Mouse (Mus musculus) ZHBTc4 (cell line): ENCODE data around the gene Ankrd34a.

Experiments used
- DNase-seq: peaks from one replicate; pipeline ENCODE4 v3.0.0-alpha.2; 2011; ENCODE audit warnings: low read depth, low spot score

Gene Ankrd34a

DNA sequence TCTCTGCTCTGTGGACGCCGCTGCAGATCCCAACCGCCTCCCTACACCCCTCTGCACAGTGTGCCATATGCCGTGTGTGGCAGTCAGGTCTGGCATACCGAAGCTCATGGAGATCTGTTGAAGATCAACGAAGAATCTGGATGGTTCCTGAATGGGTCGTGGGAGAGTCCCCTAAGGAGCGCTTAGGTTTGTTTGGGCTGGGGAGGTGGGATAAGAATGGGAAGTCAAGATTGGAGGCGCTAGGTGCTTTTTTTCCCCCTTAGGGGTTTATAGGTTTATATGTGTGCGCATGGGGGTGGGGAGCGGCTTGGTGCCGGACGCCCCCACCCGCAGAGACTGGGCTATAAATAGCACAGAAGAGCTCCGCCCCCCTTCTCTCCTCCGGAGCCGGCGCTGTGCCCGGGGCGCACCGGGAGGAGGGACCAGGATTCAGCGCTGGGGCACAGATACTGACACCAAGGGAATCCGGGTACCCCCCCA is at the start of gene Ankrd34a:
Gene Ankrd34a (plus strand): TSS at position 409 of the 480 bp plus-strand sequence.
- DNase-seq = no peak

DNA sequence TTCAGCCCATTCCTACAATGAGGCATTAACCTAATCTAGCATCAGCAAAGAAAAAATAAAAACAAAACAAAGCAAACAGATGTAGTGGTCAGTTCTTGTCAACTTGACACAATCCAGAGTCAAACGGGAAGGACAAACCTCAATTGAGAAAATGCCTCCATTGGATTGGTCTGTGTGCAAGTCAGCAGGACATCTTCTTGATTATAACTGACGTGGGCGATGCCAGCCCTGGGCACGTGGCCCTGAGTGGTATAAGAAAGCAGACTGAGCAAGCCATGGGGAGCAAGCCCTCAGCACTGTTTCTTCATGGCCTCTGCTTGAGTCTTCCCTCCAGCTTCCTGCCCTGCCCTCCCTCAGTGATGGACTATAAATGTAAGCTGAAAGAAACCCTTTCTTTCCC is 49.6 kb upstream of the Ankrd34a start:
- peak; percentile 13 for DNase-seq

DNA sequence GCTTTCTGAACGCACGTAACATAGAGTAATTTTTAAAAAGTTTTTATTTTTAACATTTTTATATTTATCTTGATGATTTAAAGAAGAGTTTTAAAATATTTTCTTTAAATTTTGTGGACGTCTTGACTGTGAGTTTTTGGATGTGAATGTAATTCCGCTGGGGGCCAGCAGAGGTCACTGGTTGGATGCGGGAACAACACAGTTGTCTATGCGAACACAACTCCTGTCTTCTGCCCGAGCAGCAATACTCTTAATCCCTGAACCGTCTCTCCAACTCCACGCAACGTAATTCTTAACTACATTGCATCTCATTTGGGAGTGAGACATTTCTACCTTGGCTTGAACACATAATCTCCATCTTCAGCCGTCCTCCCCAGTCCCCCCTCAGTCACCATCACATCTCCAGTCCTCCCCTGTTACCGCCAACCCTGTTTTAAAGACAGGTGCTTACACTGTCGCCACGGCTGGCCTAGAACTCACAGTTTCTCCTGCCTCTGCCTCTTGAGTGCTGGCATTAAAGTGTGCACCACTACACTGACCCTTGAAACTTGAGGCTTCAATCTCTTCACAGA is 49.0 kb upstream of the Ankrd34a start:
- peak; percentile 79 for DNase-seq

DNA sequence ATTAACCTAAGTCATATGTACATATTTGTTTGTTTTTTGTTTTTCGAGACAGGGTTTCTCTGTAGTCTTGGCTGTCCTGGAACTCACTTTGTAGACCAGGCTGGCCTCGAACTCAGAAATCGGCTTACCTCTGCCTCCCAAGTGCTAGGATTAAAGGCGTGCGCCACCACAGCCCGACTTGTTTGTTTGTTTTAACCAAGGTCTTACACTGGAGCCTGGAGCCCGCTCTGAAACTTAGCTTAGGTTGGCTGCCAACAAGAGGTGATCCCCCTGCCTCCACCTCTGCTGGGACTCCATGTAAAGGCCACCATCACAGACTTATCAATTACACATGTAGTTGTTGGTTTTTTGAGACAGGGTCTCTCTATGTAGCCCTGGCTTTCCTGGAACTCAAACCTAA is 47.6 kb upstream of the Ankrd34a start:
- no peak for DNase-seq

DNA sequence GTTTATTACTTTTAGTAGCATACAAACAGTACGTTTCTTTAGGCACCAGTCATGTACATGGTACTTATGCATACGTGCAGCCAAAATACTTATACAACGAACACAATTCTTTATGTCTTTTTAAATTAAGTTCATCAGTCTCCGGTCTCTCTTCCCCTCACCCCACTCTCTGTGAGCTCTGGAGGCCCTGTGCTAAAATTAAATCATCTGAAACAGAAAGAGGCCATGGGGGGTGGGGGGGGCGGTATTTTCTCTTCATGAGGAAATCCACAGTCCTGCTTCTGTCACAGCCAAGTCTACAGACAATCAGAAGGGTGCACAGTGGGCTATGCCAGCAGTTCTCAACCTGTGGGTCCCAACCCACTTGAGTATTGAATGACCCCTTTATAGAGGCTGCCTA is 47.1 kb upstream of the Ankrd34a start:
- no peak for DNase-seq

DNA sequence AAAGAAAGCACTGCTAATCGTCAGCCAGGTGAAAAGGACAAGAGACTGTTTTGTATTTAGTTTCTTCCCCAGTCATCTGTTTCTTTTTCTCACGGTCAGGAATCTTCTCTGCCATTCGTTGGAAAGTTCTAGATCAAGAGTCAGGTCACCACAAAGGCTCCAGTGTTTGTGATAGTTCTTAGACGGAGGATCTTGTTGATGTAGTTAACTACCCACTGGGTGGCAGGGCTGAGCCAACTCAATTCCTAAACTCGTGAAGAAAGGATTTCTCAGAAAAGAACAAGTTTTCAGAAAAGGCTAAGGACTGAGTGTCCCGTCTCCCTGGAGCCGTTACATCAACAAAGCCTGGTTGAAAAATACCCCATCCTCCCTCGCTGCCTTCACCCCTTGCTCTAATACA is 45.2 kb upstream of the Ankrd34a start:
- peak; percentile 79 for DNase-seq

DNA sequence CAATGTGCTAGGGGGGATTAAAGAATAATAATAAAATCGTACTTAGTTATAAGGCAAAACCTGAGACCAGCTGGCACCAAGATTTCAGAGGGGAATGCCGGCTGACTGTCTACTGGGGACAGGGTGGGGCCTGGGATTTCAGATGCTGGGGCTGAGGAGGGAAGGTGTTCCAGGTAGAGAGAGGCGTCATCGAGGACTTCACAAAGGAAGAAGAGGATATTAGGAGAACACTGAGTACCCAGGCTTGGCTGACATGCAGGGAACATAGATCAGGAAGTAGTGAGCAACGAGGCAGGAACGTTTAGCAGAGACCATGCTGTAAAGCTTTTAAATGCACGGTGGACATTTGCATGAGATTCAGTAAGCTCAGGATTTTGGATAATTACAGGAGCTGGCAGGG is 44.5 kb upstream of the Ankrd34a start:
- DNase-seq = no peak

DNA sequence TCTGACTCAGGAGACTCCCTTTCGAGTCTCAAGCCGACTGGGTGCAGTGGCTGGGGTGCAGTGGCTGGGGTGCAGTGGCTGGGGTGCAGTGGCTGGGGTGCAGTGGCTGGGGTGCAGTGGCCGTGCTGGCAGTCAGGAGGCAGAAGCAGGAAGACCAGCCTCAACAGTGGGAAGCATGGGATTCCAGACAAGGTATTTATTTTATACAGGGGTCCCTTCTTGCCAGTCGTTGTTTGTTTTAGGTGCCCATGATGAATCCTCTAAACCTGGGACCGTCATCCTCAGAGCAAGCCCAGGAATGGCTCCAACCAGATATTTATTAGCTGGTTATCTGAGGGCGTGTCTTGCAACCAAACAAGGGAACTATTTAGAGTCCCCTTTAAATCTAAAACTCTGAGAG is 42.8 kb upstream of the Ankrd34a start:
- no peak for DNase-seq

DNA sequence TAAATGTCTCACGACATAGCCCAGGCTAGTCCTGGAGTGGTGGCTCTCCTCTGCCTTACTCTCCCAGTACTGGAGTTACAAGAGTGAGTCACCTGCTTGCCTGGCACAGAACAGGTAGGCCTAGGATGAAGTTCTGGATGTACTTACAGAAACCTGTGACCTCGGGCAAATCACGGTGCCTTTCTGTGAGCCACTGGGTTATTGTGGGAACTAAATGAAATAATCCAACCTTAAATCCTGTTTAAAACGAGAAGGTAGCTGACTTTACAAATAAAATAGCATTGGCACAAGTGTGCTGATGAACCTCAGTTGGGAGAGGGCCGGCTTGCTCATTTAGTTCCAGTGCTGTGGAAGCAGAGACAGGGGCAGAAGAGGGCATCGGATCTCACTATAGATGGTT is 42.2 kb upstream of the Ankrd34a start:
- DNase-seq = no peak

DNA sequence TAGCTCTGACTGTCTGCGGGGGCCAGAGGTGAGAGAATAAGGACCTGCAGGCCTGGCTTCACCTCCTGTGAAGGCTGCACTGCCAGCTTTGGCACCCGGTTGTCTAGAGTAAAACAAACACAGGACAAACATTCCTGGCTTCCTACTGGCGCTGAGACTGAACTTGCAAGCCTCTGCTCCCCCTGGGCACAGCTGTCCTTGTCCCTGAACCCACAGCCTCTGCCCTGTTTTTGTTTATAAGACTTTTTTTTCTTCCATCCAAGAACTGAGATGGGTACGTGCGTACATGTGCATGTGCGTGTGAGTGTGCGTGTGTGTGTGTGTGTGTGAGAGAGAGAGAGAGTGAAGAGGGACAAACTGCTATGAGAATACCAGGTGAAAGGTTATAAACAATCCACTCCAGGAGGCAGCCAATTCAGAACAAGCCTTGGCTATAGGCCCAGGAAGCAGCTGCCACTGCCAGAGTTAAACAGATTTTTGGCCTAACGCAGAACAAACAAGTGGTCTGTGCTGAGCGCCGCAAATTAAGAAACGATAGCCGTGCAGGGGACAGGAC is 41.3 kb upstream of the Ankrd34a start:
- DNase-seq = no peak

DNA sequence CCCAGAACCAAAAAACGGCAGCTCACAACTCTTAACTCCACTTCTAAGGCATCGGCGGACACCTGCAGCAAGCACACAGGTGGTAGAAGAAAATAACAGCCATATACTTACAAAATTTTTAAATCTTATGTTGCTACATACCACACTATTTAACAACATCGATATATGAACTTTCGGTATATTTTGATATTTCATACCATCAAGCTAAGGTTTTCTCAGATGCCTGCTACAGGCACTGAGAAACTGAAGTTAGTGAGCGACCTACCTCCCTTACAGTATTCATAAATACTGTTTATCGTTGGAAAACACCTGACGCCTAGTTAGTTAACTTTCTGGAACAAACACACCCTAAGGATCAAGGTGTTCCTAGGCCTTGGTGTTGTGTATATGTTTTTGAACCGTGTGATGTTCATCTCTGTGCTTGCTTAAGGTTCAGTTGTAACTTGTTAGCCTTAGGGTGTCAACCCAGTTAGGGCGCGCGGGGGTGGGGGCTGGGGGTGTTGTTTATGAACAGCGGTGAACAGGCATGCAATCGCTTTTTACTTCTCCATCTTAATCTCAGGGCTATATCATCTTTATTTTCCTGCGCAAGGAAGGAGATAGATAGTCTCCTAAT is 40.3 kb upstream of the Ankrd34a start:
- no peak for DNase-seq

DNA sequence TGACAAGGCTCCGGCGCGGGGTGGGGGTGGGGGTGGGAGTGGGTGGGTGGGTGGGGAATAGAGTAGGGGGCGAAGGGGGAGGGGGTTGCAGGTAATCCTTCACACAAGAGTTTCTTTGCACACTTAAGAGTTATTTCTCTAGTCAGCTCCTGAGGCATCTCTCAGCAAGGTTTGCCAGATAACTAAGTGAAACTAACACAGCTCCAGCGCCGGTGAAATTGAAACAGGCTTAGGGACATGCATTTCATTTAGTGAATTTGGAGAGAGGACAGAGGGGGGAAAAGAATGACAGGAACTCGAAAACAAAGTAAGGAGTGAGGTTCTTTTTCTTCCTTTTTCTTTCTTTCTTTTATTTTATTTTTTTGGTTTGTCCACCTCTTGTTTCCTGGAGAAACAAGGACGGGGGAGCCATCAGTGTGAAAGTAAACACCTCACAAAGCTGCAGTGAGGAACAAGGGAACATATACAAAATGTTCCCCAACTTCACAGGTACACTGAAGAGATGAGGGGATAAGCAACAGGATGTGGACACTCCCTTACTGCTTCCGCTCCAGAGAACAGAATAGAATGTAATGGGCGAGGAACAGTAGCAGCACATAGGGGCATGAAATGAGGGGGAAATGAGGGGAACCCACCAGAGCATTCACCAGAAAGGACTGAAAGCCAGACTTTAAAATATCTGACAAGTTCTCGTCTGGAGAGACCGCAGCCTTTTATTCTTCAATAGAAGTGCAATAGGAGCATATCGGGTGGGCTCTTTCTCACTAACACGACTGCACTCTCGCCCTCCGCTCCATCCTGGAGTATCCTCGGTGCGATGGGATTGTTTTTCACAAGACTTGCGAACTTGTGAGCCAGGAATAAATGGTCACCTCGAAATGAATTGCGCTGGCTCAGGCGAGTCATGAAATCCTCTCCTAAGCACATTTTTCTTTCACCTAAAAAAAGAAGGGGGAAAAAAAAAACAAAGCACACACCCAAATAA is 39.5 kb upstream of the Ankrd34a start:
- DNase-seq = no peak

DNA sequence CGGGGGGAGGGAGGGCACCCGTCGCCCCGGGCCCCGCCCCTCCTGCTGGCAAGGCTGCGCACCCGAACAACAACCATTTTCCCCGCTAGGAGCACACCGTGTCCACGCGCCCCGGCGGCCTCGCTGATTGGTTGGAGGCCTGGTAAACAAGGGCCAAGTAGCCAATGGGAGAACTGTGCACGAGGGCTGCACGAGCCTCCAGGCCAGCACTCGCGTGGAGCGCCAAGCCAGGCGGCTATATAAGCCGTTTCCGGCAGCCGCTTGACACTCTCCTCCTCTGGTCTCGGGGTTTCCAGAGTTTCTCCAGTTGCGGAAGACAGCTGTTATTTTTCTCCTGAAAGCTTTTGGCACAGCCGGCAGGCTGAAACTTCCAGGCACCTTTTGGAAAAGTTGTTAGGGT is 38.7 kb upstream of the Ankrd34a start, which contains the start of gene Txnip:
Gene Txnip (plus strand): TSS at position 264 of the 400 bp plus-strand sequence.
- peak; percentile 100 for DNase-seq

DNA sequence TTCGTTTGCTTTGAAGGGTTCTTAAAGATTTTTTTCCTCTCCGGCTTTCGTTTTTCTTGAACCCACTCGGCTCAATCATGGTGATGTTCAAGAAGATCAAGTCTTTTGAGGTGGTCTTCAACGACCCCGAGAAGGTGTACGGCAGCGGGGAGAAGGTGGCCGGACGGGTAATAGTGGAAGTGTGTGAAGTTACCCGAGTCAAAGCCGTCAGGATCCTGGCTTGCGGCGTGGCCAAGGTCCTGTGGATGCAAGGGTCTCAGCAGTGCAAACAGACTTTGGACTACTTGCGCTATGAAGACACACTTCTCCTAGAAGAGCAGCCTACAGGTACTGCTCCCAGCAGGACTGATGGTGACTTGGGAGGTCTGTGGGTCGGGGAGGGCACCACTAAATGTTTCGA is 38.3 kb upstream of the Ankrd34a start:
- no peak for DNase-seq

DNA sequence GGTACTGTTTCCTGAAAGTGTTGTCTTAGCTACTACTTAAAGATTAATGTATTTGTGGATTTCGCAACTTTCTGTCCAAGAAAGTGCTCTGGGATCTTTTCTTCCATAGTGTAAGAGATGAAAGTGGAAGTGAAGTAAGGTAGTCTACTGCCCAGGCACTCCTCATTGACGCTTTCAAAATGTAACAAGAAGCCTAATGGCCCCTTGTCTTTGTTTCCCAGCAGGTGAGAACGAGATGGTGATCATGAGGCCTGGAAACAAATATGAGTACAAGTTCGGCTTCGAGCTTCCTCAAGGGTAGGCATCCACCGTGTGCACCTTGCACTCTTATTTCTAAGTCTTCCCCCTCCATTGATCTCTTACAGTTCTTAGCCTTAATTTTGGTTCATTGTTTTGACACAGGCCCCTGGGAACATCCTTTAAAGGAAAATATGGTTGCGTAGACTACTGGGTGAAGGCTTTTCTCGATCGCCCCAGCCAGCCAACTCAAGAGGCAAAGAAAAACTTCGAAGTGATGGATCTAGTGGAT is 37.7 kb upstream of the Ankrd34a start:
- DNase-seq = no peak

DNA sequence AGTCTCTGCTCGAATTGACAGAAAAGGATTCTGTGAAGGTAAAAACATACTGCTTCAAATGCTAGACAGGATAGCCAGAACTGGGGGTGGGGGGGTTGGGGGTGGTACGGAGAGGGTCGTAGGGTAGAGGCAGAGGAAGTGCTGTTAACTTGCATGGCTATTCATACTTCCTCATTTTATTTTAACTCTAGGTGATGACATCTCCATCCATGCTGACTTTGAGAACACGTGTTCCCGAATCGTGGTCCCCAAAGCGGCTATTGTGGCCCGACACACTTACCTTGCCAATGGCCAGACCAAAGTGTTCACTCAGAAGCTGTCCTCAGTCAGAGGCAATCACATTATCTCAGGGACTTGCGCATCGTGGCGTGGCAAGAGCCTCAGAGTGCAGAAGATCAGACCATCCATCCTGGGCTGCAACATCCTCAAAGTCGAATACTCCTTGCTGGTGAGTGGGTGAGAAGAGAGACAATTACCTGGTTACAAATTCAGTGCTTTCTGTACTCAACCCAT is 37.0 kb upstream of the Ankrd34a start:
- no peak for DNase-seq

DNA sequence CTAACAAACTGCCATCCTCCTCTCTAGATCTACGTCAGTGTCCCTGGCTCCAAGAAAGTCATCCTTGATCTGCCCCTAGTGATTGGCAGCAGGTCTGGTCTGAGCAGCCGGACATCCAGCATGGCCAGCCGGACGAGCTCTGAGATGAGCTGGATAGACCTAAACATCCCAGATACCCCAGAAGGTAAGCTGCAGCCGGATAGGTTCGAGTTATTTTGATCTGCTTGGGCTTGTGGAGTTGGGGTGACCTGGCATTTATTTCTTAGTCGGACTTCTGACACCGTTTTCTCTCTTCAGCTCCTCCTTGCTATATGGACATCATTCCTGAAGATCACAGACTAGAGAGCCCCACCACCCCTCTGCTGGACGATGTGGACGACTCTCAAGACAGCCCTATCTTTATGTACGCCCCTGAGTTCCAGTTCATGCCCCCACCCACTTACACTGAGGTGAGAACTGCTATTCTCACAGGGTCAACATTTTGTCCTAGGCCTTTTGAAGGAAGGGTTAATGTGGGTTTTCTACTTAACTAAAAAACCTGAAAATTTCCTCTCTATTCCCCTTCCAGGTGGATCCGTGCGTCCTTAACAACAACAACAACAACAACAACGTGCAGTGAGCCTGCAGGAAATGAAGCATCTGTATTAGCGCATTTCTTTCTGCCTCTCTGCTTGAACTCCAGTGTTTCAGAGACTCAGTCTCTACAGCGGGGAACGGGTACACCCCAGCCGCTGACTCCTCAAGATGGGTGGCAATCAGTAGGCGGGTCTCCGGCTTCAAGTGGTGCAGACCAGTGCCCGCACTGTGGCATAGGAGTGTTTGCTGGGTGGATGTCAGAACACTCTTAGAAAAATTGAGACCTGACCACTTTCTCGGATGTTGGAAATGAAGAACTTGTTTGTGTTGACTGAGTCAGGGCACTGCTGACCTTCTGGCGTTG is 36.3 kb upstream of the Ankrd34a start:
- no peak for DNase-seq

DNA sequence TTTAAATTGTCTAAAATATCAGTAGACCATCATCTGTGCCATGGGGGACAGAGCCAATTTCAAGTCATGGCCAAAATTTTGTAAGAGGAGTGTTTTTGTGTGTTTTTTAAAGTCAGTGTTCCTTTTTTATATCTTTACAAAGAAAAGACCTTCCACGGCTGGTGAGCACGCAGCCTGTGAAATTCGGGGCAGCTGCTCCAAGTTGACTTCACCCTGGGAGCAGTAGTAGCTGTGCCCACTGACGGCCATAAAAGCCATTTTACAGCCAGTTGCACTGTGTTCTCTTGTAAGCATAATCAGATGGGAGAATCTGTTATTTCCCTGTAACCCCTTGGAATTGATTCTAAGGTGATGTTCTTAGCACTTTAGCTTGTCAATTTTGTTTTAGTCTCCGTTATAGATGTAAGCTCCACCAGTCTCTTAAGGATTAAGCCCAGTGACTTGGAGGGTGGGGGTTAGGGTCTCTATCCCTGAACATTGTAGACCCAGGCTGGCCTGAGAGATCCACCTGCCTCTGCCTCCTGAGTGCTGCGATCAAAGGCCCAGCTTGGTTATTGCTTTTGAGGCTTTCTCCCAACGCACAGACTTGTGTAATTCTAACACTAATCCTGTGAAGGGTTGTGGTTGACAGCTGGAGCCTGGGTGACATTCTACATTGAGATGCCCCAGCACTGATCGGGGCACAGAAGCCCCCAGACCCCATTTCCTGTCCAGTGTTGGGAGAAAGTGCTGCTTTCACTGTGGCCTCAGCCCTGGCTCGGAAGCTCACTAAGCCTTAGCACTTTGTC is 35.4 kb upstream of the Ankrd34a start:
- DNase-seq = no peak

DNA sequence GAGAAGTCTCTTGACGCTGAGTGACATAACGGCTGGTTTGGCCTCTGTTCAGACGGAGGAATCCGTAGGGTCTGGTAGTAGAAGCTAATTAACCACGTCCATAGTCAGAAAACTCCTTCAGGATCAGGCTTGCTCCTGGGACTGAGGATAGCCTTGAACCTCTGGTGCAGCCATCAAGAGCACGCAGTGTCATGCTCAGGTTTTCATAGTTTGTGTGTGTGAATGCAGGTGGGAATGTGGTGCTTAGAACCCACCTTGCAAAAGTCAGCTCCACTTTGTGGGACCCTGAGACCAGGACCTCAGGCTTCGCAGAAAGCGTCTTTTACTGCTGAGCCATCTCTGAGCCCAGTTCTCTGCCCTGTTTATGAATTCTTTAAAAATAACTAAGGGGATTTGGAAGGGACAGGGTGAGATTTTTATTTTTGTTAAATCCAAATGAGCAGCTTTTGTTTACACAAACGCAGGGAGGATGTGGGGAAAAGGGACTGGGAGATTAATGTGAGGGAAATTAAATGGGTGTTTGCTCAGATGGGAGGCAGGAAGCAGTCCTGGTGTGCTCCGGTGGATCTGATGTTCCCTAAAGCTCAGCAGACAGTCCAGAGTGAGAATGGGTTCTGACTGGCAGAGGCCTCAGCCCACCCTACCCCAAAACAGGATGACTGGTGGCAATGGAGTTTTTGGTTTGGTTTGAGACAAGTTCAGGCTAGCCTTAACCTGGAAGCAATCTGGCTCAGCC is 34.3 kb upstream of the Ankrd34a start:
- DNase-seq = no peak
